Mouse (Mus musculus) neural tube, embryonic 11.5 days (tissue): ENCODE measurements at regions not wholly inside any gene's neighbourhood (a gene's known extent, or its start where the extent isn't known, plus 50 kb on each side); places are given as distances from the start of the nearest gene placed in this dataset.

Source experiments
- ATAC-seq: fragments of 200-750 bp; cut with Nextera tagmentation; 2 replicates; pipeline ENCODE4 v1.8.0; 2017; ENCODE audit warnings: moderate number of reproducible peaks, mild to moderate bottlenecking, moderate TSS enrichment, moderate library complexity; ENCODE audit not compliant: insufficient read depth, low FRiP score, low TSS enrichment
- DNase-seq: peaks from one replicate; pipeline ENCODE4 v3.0.0-alpha.2; 2015; ENCODE audit warnings: low spot score
- H3K27ac ChIP-seq: fragments of 300-500 bp; sonication (generic); 2 replicates; pipeline ENCODE4 v1.5.1; 2014; ENCODE audit warnings: low read depth, mild to moderate bottlenecking, low read length
- H3K27me3 ChIP-seq: fragments of 300-500 bp; sonication (generic); 2 replicates; pipeline ENCODE4 v1.6.1; 2014; ENCODE audit warnings: mild to moderate bottlenecking, low read length, mixed read lengths; ENCODE audit not compliant: control insufficient read depth, insufficient read depth
- H3K36me3 ChIP-seq: fragments of 300-500 bp; sonication (generic); 2 replicates; pipeline ENCODE4 v1.6.1; 2014; ENCODE audit warnings: mild to moderate bottlenecking, low read length, moderate library complexity, mixed read lengths; ENCODE audit not compliant: control insufficient read depth, insufficient read depth
- H3K4me1 ChIP-seq: fragments of 300-500 bp; sonication (generic); 2 replicates; pipeline ENCODE4 v1.6.1; 2014; ENCODE audit warnings: low read length, mixed read lengths; ENCODE audit not compliant: control insufficient read depth, insufficient read depth
- H3K4me2 ChIP-seq: fragments of 300-500 bp; sonication (generic); 2 replicates; pipeline ENCODE4 v1.6.1; 2014; ENCODE audit warnings: low read depth, mild to moderate bottlenecking, moderate library complexity
- H3K4me3 ChIP-seq: fragments of 300-500 bp; sonication (generic); 2 replicates; pipeline ENCODE4 v1.5.1; 2014; ENCODE audit warnings: low read depth, low read length
- H3K9ac ChIP-seq: fragments of 300-500 bp; sonication (generic); 2 replicates; pipeline ENCODE4 v1.6.1; 2014; ENCODE audit warnings: mild to moderate bottlenecking, low read length
- H3K9me3 ChIP-seq: fragments of 300-500 bp; sonication (generic); 2 replicates; pipeline ENCODE4 v1.6.1; 2016; ENCODE audit warnings: low read length; ENCODE audit not compliant: control insufficient read depth
- WGBS: fragments of 180-500 bp; shearing (Covaris S2); extraction: QIAGEN DNeasy Blood & Tissue Kit; methylation state at CpG from one replicate; pipeline ENCODE4 v1.1.7; 2014; 5-methylcytosine and 5-hydroxymethylcytosine counted together

GRCm38 (mm10) chr1:154080505-154081380, 120.2 kb upstream of the Zfp648 start:
- Histone ChIP-seq H3K4me3 (no peak overlapping the region), H3K27me3 (no peaks in the 10 kb centered on the region), H3K4me2 (no peak overlapping the region), H3K9ac (no peak overlapping the region), H3K9me3 (no peaks in the 10 kb centered on the region), H3K4me1 (no peaks in the 10 kb centered on the region), H3K36me3 (no peaks in the 10 kb centered on the region), H3K27ac (no peak overlapping the region)
- DNase-seq = no peak
- WGBS = 49% methylated on average over 10 of the region's 10 CpGs
- ATAC-seq = no peak

GRCm38 (mm10) chr1:154086145-154086544, 114.8 kb upstream of the Zfp648 start:
- no peaks in the 10 kb centered on the region for H3K27me3 ChIP-seq
- DNase-seq (no peak), ATAC-seq (no peak)
- no peak overlapping the region for H3K27ac ChIP-seq
- H3K9me3 ChIP-seq = no peaks in the 10 kb centered on the region
- H3K9ac ChIP-seq = no peak overlapping the region
- no peaks in the 10 kb centered on the region for H3K36me3 ChIP-seq
- no peak overlapping the region for H3K4me2 ChIP-seq
- H3K4me3 ChIP-seq = no peak overlapping the region
- H3K4me1 ChIP-seq = no peaks in the 10 kb centered on the region

- Histone ChIP-seq H3K9ac (no peak overlapping the region), H3K36me3 (no peaks in the 10 kb centered on the region), H3K27ac (no peak overlapping the region), H3K9me3 (no peaks in the 10 kb centered on the region), H3K27me3 (no peaks in the 10 kb centered on the region), H3K4me2 (no peak overlapping the region), H3K4me3 (no peak overlapping the region), H3K4me1 (no peaks in the 10 kb centered on the region)
- ATAC-seq (no peak), DNase-seq (no peak)
- WGBS = 93% methylated on average over 3 of the region's 3 CpGs
Measured at GRCm38 (mm10) chr1:154089815-154090214, 111.2 kb upstream of the Zfp648 start.

- H3K27ac ChIP-seq = no peak overlapping the region
- no peak for DNase-seq
- no peak for ATAC-seq
- H3K9ac ChIP-seq = no peak overlapping the region
- H3K9me3 ChIP-seq = no peaks in the 10 kb centered on the region
- no peak overlapping the region for H3K4me3 ChIP-seq
- H3K4me2 ChIP-seq = no peak overlapping the region
- no peaks in the 10 kb centered on the region for H3K36me3 ChIP-seq
- no peaks in the 10 kb centered on the region for H3K4me1 ChIP-seq
- H3K27me3 ChIP-seq = no peaks in the 10 kb centered on the region
- WGBS = 73% methylated on average over 7 of the region's 7 CpGs
Measured at GRCm38 (mm10) chr1:154090521-154091490, 110.2 kb upstream of the Zfp648 start.

- Histone ChIP-seq H3K4me2 (no peak overlapping the region), H3K9me3 (no peaks in the 10 kb centered on the region), H3K4me1 (no peaks in the 10 kb centered on the region), H3K36me3 (no peaks in the 10 kb centered on the region), H3K4me3 (no peak overlapping the region), H3K27me3 (no peaks in the 10 kb centered on the region), H3K27ac (no peak overlapping the region), H3K9ac (no peak overlapping the region)
- no peak for DNase-seq
- 89% methylated on average over 4 of the region's 4 CpGs for WGBS
- no peak for ATAC-seq
Measured at GRCm38 (mm10) chr1:154093549-154093948, 107.4 kb upstream of the Zfp648 start.

GRCm38 (mm10) chr1:154094357-154094756, 106.6 kb upstream of the Zfp648 start:
- Histone ChIP-seq H3K27me3 (no peaks in the 10 kb centered on the region), H3K27ac (no peak overlapping the region), H3K4me3 (no peak overlapping the region), H3K4me1 (no peaks in the 10 kb centered on the region), H3K4me2 (no peak overlapping the region), H3K9me3 (no peaks in the 10 kb centered on the region), H3K36me3 (no peaks in the 10 kb centered on the region), H3K9ac (no peak overlapping the region)
- ATAC-seq = no peak
- 81% methylated on average over 5 of the region's 5 CpGs for WGBS
- no peak for DNase-seq

- 90% methylated on average over 7 of the region's 7 CpGs for WGBS
- DNase-seq (no peak), ATAC-seq (no peak)
- H3K4me2 ChIP-seq = no peak overlapping the region
- H3K36me3 ChIP-seq = no peaks in the 10 kb centered on the region
- no peak overlapping the region for H3K27ac ChIP-seq
- H3K27me3 ChIP-seq = no peaks in the 10 kb centered on the region
- H3K9me3 ChIP-seq = no peaks in the 10 kb centered on the region
- no peak overlapping the region for H3K9ac ChIP-seq
- no peak overlapping the region for H3K4me3 ChIP-seq
- H3K4me1 ChIP-seq = no peaks in the 10 kb centered on the region
Measured at GRCm38 (mm10) chr1:154096113-154096512, 104.9 kb upstream of the Zfp648 start.

GRCm38 (mm10) chr1:154096911-154097310, 104.1 kb upstream of the Zfp648 start:
- H3K36me3 ChIP-seq = no peaks in the 10 kb centered on the region
- H3K27ac ChIP-seq = no peak overlapping the region
- 95% methylated on average over 2 of the region's 2 CpGs for WGBS
- ATAC-seq (no peak), DNase-seq (no peak)
- no peaks in the 10 kb centered on the region for H3K9me3 ChIP-seq
- no peaks in the 10 kb centered on the region for H3K4me1 ChIP-seq
- H3K9ac ChIP-seq = no peak overlapping the region
- no peak overlapping the region for H3K4me2 ChIP-seq
- no peak overlapping the region for H3K4me3 ChIP-seq
- H3K27me3 ChIP-seq = no peaks in the 10 kb centered on the region
